Mouse (Mus musculus) lung, postnatal 25 days (tissue): Measurements from ENCODE around the gene Gm17387.

ENCODE experiments used
- DNase-seq: peaks from one replicate; pipeline ENCODE4 v3.0.0; 2022; ENCODE audit warnings: low spot score

Gm17387 gene

DNA sequence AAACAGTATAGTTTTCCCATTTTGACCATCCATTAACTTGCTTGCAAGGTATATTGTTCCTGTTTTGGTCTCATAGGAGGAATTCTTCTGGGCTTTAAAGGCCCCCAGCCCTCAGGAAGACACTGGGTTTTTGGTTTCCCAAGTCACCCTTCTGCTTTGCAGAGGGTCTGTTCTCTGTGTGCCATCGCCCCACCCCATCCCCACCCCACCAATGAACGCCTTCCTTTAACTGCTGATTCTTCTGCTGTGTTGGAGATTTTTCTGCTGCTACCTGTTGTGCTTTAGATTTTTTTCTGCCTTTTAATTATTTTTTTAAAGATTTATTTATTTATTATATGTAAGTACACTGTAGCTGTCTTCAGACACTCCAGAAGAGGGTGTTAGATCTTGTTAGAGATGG lies at the start of gene Gm17387:
TSS of gene Gm17387 (plus strand) at position 301 of the 400 bp plus-strand sequence.
- no peak for DNase-seq

DNA sequence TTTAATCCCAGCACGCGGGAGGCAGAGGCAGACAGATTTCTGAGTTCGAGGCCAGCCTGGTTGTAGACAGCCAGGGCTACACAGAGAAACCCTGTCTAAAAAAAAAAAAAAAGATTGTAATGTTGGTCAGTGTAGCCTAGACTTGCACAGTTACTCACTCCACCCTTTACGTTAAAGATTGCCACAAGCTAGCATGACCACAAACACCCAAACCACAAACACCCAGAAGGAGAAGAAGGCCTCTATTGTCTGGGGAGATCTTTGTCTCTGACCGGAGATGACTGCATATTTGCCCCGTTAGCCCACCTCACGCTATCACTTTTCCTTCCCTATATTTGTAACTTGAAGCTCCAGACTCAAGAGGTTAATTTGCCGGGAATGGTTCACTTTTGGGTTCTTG lies 47.2 kb upstream of the Gm17387 start:
- no peak for DNase-seq

- DNase-seq: no peak
Observed at GRCm38 (mm10) chr7:140982971-140983370, 46.0 kb upstream of the Gm17387 start.

DNA sequence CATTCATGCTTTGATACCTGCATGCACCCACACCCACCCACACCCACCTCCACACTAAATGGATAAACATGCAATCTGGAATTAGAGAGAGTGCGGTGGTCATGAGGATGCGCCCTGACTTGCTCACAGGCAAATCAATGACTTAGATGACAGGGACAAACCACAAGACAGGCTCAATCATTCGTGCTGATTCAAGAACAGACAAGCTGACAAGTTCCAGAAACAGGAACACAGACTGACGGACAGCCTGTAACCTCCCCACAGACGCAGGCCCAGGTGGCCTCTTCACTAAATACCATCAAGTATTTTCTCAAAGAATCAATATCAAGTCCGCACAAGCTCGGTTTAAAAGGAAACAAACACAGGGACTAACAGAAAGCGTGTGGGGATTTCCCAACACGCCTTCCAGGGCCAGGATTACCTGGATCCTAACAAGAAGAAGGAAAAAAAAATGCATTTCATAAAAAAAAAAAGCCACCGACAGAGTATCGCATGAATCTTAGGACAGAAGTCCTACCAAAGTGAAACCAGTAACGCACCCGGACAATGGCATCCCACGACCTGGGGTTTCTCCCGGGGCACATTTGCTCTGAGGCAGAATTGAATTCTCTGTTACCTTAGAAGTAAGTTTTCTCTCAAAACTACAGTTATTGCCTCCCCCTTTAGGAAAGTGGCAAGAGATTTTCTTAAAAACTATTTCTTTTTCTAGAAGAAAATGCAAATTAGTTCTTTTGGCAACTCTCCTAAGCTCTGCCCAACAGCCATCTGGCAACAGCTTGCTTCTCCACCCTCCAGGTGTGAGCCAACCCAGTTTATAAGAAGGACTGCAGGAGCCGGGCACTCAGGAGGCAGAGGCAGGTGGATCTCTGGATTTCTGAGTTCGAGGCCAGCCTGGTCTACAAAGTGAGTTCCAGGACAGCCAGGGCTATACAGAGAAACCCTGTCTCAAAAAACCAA lies 41.5 kb upstream of the Gm17387 start:
- no peak for DNase-seq

- no peak for DNase-seq
Observed at GRCm38 (mm10) chr7:140989022-140989421, 39.9 kb upstream of the Gm17387 start.

- no peak for DNase-seq
Observed at GRCm38 (mm10) chr7:140990185-140990584, 38.7 kb upstream of the Gm17387 start.

GRCm38 (mm10) chr7:140990622-140991021 lies 38.3 kb upstream of the Gm17387 start:
- no peak for DNase-seq

GRCm38 (mm10) chr7:140991117-140991689 lies 37.7 kb upstream of the Gm17387 start:
- DNase-seq: no peak

GRCm38 (mm10) chr7:140997817-140998216 lies 31.1 kb upstream of the Gm17387 start:
- DNase-seq: peak; percentile 16

- DNase-seq: no peak
Observed at GRCm38 (mm10) chr7:140998853-140999700, 29.9 kb upstream of the Gm17387 start.

- no peak for DNase-seq
Observed at GRCm38 (mm10) chr7:141000881-141001708, 27.8 kb upstream of the Gm17387 start.

DNA sequence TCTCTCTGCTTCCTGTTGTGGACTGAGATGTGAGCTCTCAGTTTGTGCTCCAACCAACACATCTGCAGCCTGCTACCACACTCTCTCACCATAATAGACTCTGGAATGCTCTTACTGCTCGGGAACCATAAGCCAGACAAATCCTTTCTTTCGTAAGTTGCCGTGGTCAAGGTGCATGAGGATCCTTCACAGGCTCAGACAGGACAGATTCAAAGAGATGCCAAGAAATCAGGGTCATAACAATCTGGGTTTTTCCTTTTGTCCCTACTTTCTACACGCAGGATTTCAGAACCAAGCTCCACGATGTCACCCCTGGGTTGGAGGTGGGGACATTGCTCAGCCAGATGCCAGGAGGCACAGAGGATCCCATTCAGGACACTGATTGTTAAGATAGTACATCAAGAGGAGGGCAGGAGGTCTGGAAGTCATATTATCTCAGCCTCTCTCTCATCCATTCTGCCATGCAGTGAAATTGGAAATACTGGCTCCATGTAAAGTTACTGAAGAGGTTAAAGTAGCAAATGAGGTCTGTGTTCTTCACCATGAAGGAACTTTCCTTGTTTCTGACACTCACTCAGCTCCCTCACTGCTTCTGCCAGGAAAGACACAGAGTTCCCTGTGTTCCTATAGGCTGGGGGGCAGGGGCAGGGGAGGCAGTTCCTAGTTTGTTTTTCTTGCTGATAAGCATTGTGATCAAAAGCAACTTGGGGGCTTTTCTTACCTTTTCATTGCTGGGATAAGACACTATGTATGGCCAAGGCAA lies 25.5 kb upstream of the Gm17387 start:
- DNase-seq: no peak

- DNase-seq: no peak
Observed at GRCm38 (mm10) chr7:141006446-141006845, 22.5 kb upstream of the Gm17387 start.

DNA sequence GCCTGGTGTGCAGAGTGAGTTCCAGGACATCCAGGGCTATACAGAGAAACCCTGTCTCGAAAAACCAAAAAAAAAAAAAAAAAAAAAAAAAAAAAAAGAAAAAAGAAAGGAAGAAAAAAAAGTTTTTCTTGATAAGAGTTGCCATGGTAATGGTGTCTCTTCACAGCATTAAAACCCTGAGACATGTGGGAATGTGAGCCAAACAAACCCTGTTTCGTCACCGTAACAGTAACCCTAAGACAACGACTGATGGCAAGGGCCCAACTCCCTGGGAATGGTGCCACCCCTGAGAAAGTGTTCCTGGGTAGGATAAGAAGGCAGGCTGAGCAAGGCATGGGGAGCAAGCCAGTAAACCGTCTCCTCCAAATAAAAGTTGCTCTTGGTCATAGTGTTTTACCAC lies 22.0 kb upstream of the Gm17387 start:
- DNase-seq: no peak

DNA sequence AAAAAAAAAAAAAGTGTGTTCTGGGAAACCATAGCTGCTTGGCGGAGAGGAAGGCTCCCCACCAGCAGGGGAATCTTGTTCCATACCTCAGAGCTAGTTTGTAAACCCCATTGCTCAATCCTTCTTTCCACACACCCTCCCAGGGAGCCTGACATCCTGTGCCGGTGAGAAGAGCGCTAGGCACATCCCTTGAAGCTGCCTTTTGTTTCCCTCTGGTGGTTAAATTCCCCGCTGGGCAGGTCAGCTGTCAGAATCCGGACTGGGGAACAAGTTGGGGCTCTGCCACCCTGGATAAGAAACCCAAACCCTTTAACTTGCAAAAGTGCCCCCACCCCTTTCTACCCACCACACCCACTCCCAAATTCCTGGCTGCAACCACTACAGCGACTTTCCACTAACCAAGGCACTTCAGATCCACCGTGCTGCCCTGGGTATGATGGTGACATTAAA lies 20.6 kb upstream of the Gm17387 start:
- DNase-seq: peak; percentile 60

- peak; percentile 90 for DNase-seq
Observed at GRCm38 (mm10) chr7:141008938-141009660, 19.8 kb upstream of the Gm17387 start.

DNA sequence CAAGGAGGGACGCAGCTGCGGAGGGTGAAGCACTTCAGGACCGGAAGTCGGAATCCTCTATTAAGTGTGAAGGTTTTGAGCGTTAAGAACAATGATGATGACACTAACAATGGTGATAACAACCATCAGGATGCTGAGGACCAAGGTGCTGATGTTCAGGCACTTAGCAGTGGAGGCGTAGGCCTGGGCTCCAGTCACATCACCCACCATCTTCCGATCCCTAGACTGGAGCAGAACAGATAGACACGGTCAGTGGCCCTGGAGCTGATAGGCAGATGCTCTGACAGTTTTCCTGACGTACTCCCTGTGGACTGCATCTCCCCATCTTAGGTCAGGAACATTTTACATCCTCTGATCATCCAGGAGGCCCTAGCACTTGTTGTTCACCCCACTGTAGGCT lies 19.3 kb upstream of the Gm17387 start:
- no peak for DNase-seq

GRCm38 (mm10) chr7:141010593-141010992 lies 18.3 kb upstream of the Gm17387 start, which contains the start of gene Ifitm3:
TSS of gene Ifitm3 (minus strand) at chr7:141010770.
- DNase-seq: peak; percentile 76

- DNase-seq: no peak
Observed at GRCm38 (mm10) chr7:141011238-141011770, 17.6 kb upstream of the Gm17387 start.
